Mouse (Mus musculus) liver, postnatal 0 days (tissue): Measurements from ENCODE around the gene Ephx4.

Experiments
- CTCF ChIP-seq: sonication (generic); IDR thresholded peaks from 2 replicates; pipeline ENCODE4 v1.5.1; 2016; ENCODE audit warnings: antibody characterized with exemption, low read depth
- EP300 ChIP-seq: IDR thresholded peaks from 2 replicates; pipeline ENCODE4 v1.6.1; 2016; ENCODE audit warnings: antibody characterized with exemption, low read depth, mild to moderate bottlenecking

GRCm38 (mm10) chr5:107449620-107450019 lies 47.1 kb downstream of the Ephx4 start:
- TF ChIP-seq CTCF (no peak), EP300 (no peak)
